Mouse (Mus musculus): ENCODE results near the gene Map3k3.

Gene Map3k3

GRCm38 (mm10) chr11:106159216-106159920 lies 75.0 kb downstream of the Map3k3 start:
- in situ Hi-C loops (cut with MboI): no loop called here

DNA sequence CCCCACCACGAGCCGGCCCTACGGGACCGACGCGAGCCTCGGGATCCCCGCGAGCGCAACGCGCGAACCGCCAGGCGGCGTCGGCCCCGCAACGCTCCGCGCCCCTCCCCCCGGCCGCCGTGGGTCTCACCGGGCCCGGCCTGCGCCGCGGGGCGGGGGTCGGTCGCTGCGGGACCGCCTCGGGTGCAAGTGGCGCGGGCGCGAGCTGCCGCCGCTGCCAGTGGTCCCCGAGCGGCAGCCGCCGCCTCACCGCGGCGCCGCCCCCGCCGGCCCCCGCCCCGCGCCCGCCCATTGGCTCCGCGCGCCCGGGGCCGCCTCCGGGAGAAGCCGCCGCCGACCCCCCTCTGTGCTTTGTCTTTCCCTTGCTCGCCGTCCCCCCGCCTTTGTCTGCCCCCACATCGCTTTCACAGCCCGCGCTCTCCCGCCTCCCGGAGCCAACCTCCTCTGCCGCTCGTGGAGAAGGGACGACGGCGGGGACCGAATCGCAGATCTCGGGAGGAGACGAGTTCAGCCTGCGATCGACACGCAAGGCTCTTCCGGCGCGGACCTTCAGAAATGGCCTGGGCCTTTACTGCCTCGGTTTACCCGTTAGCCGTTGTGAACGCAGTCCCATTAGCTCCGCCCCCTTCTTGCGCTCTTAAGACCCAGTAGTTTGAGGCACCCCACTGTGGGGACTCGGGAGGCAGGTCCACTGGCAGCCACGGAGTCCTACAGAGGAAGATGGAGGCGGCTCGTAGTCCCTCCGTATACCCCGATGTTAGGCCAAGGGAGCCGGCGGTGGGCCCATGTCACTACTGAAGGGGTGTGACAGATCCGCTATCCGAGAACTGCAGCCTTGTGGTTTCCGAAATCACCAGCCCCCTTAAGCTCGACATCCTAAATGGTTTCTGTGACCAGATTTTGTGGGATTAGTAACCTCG lies 75.8 kb downstream of the Map3k3 start:
- in situ Hi-C loops (cut with MboI): no loop called here

DNA sequence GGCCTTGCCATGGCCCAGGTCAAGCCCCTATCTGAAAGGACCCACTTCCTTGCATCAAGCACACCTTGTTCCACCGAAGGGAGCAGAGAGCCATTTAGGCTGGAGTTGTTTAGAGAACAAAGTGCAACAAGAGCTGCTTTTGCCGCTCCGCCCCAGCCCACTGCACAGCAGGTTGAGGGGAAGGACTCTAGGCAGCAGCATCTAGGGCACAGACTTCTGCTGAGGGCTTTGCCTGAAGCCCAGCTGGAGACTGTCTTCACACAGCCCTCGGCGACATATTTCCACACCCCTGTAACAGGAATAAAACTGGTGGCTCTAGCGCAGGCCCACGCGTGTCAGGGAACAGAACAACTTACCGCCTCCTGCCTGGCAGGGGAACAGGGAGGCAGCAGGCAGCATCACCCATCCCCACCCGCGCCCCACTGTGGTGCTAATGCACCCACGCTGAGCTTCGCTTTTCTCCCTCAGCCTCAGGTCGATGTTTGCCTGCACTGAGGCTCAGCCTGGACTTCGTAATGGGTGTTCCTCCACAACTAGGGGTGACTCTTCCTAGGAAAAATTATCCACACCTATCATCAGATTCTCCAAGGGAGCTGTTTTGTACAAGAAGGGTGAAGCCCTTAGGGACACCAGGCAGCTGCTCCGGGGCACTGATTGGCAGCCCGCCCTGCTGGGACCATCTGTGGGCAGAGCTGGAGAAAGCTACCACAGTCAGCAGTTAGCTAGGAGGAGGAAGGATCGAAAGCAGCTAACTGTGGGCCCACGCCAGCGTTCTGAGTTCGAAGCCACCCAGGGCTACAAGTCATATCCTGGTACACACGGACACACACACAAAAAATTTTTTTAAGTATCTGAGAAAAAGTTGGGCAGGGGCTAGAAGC lies 76.7 kb downstream of the Map3k3 start, which contains the start of the genes Gm10840 and Limd2:
Gene Gm10840 (plus strand): TSS at position 10 of the 881 bp plus-strand sequence.
Gene Limd2 (minus strand): TSS at position 20 of the 881 bp plus-strand sequence.
- in situ Hi-C loops (cut with MboI): no loop called here

- in situ Hi-C loops (cut with MboI): no loop called here
These were observed 77.8 kb downstream of the Map3k3 start for GRCm38 (mm10) chr11:106162237-106162636.

DNA sequence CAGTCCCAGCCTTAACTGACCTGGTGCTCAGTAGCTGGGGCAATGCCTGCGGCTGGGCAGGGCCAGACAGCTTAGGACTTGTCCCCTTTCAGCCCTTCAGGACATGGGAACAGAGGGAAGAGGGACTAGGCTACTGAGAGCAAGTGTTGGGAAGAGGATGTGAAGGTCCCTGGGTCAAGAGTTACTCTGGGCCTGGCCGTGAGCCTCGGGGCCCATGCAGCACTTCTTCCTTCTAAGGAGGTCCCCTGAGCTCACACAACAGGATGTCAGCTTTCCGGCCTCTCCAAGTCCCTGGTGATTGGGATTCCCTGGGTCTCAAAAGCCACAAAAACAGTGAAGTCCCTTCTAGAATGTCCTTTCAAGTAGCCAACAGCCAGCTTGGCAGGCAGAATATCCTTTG lies 79.1 kb downstream of the Map3k3 start:
- in situ Hi-C loops (cut with MboI): no loop called here

GRCm38 (mm10) chr11:106164601-106165180 lies 80.3 kb downstream of the Map3k3 start:
- in situ Hi-C loops (cut with MboI): no loop called here

DNA sequence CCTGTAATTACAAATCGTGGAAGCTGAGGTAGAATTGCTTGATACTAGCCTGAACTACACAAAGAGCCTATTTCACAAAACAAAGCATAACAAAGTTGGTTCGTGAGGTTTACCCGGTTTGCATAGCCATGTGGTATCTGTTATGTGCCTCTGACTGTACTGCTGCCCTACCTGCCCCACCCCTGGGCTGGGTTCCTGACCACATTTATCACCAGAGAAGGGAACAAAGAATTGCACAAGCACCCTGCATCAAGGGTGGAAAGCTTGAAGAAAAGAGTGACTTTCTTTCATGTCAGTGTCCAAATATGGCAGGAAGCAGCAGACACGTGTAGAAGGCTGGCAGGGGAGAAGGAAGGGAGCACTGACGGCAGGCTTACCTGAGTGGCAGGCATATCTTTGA lies 83.0 kb downstream of the Map3k3 start:
- in situ Hi-C loops (cut with MboI): no loop called here

GRCm38 (mm10) chr11:106170807-106171206 lies 86.4 kb downstream of the Map3k3 start:
- in situ Hi-C loops (cut with MboI): no loop called here

GRCm38 (mm10) chr11:106173228-106173627 lies 88.8 kb downstream of the Map3k3 start:
- in situ Hi-C loops (cut with MboI): no loop called here

DNA sequence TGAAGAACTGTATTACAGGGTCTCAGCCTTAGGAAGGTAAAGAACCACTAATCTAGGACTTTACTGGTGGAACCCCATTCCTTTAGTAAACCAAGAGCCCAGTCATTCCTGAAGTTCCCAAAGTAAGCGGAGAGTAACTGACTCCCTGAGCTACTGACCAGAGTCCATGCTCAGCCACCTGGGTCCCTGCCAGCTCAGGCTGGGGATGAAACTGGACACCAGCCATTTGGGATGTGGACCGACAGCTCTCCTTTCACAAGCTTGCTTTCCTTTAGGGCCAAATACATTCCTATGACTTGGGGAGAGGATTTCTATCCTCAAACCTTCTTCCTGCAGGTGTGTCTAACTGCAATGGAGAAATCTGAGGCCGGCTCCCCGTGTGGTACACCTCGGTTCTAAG lies 90.0 kb downstream of the Map3k3 start:
- in situ Hi-C loops (cut with MboI): no loop called here

DNA sequence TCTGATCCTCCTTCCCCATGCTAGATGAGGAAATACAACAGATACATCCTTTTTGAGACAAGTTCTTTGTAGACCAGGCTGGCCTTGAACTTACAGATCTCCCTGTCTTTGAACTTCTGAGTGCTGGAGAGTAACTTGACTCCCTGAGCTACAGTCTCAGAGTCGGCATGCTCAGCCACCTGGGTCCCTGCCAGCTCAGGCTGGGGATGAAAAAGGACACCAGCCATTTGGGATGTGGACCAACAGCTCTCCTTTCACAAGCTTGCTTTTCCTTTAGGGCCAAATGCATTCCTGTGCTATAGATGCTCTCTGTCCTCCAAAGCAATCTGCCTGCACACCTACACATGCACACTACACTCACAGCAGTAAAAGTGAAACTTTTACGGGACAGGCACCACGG lies 90.7 kb downstream of the Map3k3 start:
- in situ Hi-C loops (cut with MboI): no loop called here

GRCm38 (mm10) chr11:106176372-106176771 lies 92.0 kb downstream of the Map3k3 start:
- in situ Hi-C loops (cut with MboI): no loop called here

DNA sequence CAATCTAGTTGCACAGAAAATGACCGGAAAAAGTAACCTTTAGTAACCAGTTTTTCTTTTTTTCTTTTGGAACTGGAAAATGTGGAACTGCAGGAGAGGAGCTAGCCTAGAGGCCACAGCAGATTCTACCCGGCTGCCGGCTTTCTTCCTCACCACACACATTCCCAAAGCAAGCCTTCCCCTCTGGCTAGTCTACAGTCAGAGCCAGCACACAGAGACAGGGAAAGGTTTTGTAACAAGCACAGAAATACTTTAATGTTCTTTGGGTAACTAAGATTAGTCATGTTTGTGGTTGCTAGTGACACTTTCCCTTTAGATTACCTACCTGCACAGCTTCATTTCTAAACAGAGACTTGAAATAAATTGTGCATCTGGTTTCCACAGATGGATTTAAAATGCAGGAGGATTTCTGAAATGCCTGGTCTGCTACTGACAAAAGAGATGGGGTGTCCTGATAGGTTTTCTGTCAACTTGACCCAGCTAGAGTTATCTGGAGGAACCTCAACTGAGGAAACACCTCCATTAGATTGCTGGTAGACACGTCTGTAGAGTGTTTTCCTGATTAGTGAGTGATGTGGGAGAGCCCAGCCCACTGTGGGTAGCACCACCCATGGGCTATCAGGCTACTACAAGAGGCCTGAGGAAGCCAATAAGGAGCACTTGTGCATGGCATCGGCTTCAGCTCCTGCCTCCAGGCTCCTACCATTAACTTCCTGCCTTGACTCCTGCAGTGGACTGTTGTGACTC lies 93.8 kb downstream of the Map3k3 start:
- in situ Hi-C loops (cut with MboI): no loop called here

DNA sequence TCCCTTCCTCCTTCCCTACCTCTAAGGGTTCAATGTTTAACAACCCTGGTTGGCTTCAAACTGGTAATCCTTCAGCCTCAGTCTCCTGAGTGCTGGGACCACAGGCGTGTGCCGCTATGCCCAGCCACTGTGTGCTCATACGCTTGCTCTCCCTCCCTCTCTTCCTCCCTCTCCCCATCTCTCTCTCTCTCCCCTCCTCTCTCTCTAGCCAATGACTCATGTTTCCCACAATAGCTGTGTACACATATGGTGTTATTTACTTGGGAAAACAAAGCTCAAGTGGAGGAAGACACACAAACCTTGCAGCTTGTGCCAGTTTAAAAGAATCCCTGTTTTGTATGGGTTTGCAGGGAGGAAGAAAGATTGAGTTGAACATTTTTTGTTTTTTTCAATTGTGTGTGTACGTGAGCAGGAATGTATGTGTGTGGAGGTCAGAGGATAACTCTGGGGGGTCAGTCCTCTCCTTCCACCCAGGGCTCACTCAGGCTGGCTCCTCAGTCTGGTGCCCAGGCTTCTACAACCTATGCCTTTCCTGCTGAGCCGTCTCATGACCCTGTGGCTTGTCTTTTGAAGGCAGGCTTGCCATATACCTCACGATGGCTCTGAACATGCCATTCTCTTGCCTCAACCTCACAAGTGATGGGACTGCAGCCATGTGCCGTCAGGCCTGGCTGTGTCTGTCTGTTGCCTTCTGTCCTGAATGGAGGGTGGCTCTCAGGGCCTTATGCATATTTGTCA lies 95.5 kb downstream of the Map3k3 start:
- in situ Hi-C loops (cut with MboI): no loop called here

DNA sequence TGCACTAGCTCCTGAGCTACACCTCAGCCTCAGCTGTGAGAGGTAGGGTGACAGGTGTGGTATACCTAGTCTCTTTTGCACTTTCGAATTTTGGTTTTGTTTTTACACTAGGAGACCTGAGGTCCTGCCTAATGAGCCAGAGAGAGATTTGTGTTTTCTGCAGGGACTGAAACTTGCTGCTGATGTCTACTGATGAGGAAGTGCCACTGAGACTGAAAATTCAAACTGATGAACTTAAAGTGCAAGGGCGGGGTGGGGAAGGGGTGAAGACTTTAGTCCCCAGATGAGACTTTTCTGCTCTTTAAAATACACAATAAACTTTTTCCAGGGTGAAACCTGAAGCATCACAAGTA lies 96.0 kb downstream of the Map3k3 start:
- in situ Hi-C loops (cut with MboI): no loop called here

DNA sequence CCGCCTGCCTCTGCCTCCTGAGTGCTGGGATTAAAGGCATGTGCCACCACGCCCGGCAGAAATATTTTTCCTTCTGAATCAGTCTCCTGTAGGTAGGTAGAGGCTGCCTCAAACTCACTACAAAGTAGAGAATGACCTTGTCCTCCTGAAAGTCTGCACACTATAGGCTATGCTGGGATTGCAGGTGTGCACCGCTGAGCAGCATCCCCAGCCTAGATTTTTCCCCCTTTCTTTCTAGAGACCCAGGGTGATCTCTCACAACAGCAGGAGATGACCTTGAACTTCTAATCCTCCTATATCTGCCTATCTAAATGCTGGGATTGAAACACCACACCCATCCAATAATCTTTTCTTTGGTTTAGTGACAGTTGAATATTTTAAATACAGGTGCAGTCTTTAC lies 102.9 kb downstream of the Map3k3 start:
- in situ Hi-C loops (cut with MboI): no loop called here

DNA sequence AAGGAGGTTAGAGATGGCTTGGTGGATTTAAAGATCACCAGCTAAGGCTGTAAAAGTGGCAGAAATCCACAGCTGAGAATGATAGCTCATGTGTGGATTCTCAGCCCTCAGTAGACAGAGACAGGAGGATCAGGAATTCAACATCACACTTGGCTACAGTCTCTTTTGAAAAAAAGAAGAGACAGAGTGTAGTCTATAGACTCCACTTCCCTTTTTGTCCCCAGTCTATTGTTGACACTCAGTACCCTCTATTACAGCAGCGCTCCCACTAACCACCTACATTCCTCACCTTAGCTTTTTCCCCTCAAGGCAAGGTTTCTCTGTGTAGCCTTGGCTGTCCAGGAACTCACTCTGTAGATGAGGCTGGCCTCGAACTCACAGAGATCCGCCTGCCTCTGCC lies 107.3 kb downstream of the Map3k3 start:
- in situ Hi-C loops (cut with MboI): no loop called here

DNA sequence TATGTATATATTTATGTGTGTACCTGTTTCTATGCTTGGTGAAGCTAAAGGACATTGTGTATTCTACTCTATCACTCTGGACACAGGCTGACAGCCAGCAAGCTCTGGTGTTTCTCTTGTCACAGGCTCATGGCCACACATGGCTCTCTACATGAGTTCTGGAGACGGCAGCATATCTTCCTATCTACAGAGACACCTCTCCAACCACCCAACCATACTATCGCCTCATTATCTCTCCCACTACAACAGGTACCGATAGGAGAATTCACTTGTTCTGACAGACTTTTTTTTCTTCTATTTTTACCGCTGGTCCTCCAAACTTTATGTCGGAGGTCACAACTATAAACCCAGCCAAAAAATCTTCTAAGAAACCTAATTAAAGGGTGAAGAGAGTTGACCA lies 107.8 kb downstream of the Map3k3 start:
- in situ Hi-C loops (cut with MboI): no loop called here

- in situ Hi-C loops (cut with MboI): no loop called here
These were observed 108.4 kb downstream of the Map3k3 start for GRCm38 (mm10) chr11:106192657-106193370.
